Mouse (Mus musculus) layer of hippocampus, postnatal 25 days (tissue): ENCODE results near the gene Ranbp17. TPM values are rescaled to one million over a fixed set of nuclear protein-coding genes. Genes with fewer than 3 reads are reported as not detected.

ENCODE experiments used
- DNase-seq, 2 experiments: peaks; one replicate each; pipeline ENCODE4 v3.0.0; 2022; ENCODE audit warnings: mixed read lengths in 2 of 2, low spot score in 1 of 2; ENCODE audit errors: extremely low spot score in 1 of 2
- total RNA-seq, 2 experiments: library from RNA; stranded (reverse); gene quantifications; 2 replicates each; pipeline ENCODE4 v1.2.3; 2021

The Ranbp17 gene
- total RNA-seq, 2 experiments from 2014 or later: 8.1 to 9.8 TPM

DNA sequence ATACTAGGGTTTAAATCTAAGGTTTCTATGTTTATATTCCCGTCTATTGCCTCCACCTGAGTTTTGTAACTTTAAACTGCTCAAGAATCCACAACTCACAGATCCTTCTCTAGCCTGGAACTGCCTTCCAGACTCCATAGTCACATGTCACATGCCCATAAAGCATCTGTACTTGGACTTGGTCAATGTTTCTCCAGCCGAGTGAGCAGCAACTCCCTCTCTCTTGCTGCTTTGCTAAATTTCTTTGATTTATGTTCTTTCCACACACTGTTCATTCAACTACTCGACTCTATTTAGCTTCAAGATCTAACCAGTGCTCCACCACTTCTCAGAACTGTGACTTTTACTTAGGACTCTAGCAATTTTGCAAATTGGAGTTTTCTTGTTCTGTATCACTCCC, 238.7 kb downstream of the Ranbp17 start:
- no peak for DNase-seq

- DNase-seq: no peak
Observed at GRCm38 (mm10) chr11:33274294-33274693, 239.3 kb downstream of the Ranbp17 start.

- no peak for DNase-seq
Observed at GRCm38 (mm10) chr11:33240295-33240694, 273.3 kb downstream of the Ranbp17 start.

- DNase-seq: no peak
Observed at GRCm38 (mm10) chr11:33234134-33234533, 279.4 kb downstream of the Ranbp17 start.

- DNase-seq: no peak
Observed at GRCm38 (mm10) chr11:33232056-33232455, 281.5 kb downstream of the Ranbp17 start.

GRCm38 (mm10) chr11:33228186-33228585, 285.4 kb downstream of the Ranbp17 start:
- no peak for DNase-seq

- DNase-seq: no peak
Observed at GRCm38 (mm10) chr11:33226516-33226915, 287.0 kb downstream of the Ranbp17 start.

- DNase-seq: no peak
Observed at GRCm38 (mm10) chr11:33221566-33222365, 291.8 kb downstream of the Ranbp17 start.

GRCm38 (mm10) chr11:33220763-33221162, 292.8 kb downstream of the Ranbp17 start:
- DNase-seq: no peak

- no peak for DNase-seq
Observed at GRCm38 (mm10) chr11:33217384-33218079, 296.0 kb downstream of the Ranbp17 start.

DNA sequence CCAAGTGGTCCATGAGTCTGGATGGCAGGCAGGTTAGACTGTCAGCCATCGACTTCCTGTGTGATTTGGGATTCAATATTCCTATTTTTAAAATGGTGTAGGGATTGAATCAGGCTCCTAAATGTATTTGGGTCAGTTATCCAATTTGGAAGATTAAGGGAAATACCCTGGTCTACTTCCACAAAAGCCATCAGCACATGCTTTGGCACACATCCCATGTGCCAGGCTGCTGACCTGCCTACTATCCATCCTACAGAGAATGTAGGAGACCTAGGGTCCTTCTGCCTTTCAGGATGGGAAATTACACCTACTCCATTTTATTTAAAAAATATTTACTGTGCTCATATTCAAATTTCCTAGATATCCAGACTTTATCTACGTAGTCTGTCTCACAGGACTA, 306.1 kb downstream of the Ranbp17 start:
- DNase-seq: no peak

DNA sequence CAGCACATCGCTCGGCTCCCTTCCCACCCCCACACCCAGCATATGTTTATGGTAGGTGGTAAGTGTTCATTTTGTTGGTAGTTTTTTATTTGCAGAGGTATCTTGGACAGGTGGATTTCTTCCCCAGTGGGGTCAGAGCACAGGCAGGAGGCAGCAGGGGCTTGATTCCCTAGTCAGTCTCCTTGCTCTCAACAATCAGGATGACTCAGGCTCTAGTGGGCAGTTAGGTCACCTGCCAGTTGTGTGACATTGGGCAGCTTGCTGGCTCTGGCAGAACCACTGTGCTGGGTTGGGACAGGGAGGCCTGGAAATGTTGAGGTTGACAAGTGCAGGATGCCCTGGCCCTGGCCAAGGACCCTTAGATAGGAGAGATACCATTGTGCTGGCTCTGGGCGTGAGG, 308.6 kb downstream of the Ranbp17 start:
- no peak for DNase-seq

- no peak for DNase-seq
Observed at GRCm38 (mm10) chr11:33204329-33204705, 309.2 kb downstream of the Ranbp17 start.

GRCm38 (mm10) chr11:33203383-33204328, 309.9 kb downstream of the Ranbp17 start, which contains the start of gene Tlx3:
TSS of gene Tlx3 (minus strand) at chr11:33203589.
- DNase-seq: no peak

DNA sequence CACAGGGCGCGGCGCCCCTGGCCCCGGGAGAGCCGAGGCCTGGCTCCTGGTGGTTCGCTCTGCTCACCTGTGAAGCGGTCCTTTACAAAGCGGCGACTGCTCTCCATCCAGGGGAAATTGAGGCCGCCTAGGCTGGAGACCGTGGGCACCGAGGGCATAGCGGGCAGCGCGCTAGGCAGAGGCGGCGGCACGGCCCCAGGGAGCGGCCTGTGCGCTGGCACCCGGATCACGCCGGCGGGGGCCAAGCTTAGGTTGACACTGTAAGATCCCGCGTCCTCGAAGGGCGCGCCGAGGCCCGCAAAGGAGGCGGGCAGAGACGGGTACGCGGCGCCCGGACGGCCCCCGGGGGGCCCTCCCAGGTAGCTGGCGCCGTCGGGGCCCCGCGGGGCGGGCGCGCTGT, 310.6 kb downstream of the Ranbp17 start:
- no peak for DNase-seq

- no peak for DNase-seq
Observed at GRCm38 (mm10) chr11:33202296-33202695, 311.2 kb downstream of the Ranbp17 start.

- no peak for DNase-seq
Observed at GRCm38 (mm10) chr11:33201626-33202010, 311.9 kb downstream of the Ranbp17 start.

DNA sequence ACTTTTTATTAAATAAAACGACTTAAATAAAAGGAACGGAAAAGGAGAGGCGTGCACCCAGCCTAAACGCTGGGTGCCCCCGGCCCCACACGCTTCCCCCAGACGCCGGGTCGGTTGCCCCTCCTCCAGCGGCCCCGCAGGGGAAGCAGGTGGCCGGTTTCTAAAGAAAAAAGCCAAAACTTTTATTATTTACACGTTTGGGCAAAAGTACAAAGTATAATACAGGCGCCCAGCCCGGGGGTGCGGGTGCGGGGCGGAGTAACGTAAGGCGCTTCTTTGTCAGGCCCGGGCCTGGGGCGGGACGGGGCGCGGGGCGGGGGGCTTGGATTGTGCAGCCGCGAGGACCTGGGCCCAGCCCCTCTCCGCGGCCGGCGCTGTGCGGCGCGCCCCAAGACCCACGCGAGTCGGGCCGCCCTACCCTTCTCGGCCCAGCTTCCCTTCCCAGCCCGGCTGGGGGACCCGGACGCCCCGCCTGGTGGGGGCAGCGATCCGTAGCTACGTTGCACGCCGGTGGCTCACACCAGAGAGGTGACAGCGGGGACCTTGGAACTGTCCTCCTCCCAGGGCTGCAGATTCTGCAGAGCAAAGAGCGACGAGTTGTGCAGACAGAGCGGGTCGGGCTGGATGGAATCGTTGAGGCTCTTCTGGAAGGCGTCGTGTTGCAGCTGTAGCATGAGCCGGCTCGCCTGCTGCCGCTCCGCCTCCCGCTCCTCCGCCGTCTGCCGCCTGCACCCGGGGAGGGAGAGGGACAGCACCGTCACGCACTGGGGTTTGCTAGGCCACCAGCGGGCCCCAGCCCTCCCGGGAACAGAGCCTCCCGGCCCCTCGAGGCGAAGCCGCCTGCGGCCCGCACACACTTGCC, 312.6 kb downstream of the Ranbp17 start:
- no peak for DNase-seq

- no peak for DNase-seq
Observed at GRCm38 (mm10) chr11:33199906-33200763, 313.4 kb downstream of the Ranbp17 start.
